13 mouse cellular contexts compared by ENCODE assay signal in genomic region chr17:33563527-33564076, GRCm38 (mm10). TPM values are rescaled to one million over a fixed set of nuclear protein-coding genes. Genes with fewer than 3 reads are reported as not detected.
DNase-seq lines count a peak whose midpoint lies in the region; ATAC-seq lines count a peak whose summit lies in the region.
"Had no signal": no experiment of that assay in that cellular context is flagged by ENCODE, and none has a peak within 500 bp of the region (broad histone marks: within the 10 kb centered on the region; RNA-seq: fewer than 3 reads in every experiment).

No protein-coding gene starts in this region.

- DNase-seq in layer of hippocampus, adult 11-12 months (ENCODE audit: low spot score) = peak; percentile 30
- no peak for DNase-seq in layer of hippocampus, adult 18-20 months (ENCODE audit: low spot score in 2 of 2)
- peak; percentile 78 for DNase-seq in CD4-positive helper T cell, adult 2 months (ENCODE audit: low read depth, low spot score)
- peak; percentile 61 to 65 for DNase-seq in monocyte, adult 2 months (ENCODE audit: low read depth in 1 of 2, low spot score in 2 of 2)
- no peak for DNase-seq in urinary bladder, postnatal 14 days (ENCODE audit: low spot score)
- DNase-seq in right cerebral cortex, adult 2 months (ENCODE audit: low spot score in 2 of 2) = no peak
- no peak for DNase-seq in ovary, postnatal 14 days (ENCODE audit: low spot score)
- DNase-seq: cerebellum, adult 2 months; gastrocnemius, postnatal 36 days; kidney, adult 8-10 months had no signal

- ATAC-seq in granulocyte monocyte progenitor cell, adult 5-6 weeks (replicated peaks; ENCODE audit: poor library complexity, severe bottlenecking) = peak; percentile 90
- ATAC-seq: forebrain, embryonic 16.5 days; midbrain, embryonic 13.5 days had no signal

RNA-seq across cellular contexts. Expression of gene Myo1f, which starts 8.1 kb away (rescaled TPM):
- 1 to 10 TPM; 1.3 to 2.8 TPM for total RNA-seq in layer of hippocampus, adult 18-20 months (2021)
- 93.6 and 116 TPM in 2 replicates for total RNA-seq in granulocyte monocyte progenitor cell, adult 5-6 weeks (2014; fragmentation: Nextera tagmentation)
- 108 and 121 TPM in 2 replicates for total RNA-seq in granulocyte monocyte progenitor cell, adult 5-6 weeks (2017)

RNA-seq across cellular contexts. Expression of gene Adamts10, which starts 39.6 kb away (rescaled TPM):
- 10 to 100 TPM; 18.7 to 20.3 TPM for total RNA-seq in layer of hippocampus, adult 18-20 months (2021)
- total RNA-seq in granulocyte monocyte progenitor cell, adult 5-6 weeks (2014; fragmentation: Nextera tagmentation) = 36.8 and 48.4 TPM in 2 replicates
- total RNA-seq in granulocyte monocyte progenitor cell, adult 5-6 weeks (2017) = 18.3 and 19.7 TPM in 2 replicates

Comparison
In these comparisons a context has a peak if more than half of its experiments do, and no peak if none do; other contexts are left out.
1. DNase-seq: peak in layer of hippocampus, adult 11-12 months (single experiment), CD4-positive helper T cell, adult 2 months (single experiment) and monocyte, adult 2 months (2 of 2); none in layer of hippocampus, adult 18-20 months (0 of 2), urinary bladder, postnatal 14 days (single experiment), right cerebral cortex, adult 2 months (0 of 2) and ovary, postnatal 14 days (single experiment).
2. RNA of gene Myo1f, which starts 8.1 kb away (total RNA-seq): 93.6 to 121 TPM in granulocyte monocyte progenitor cell, adult 5-6 weeks; 1.3 to 2.8 TPM in layer of hippocampus, adult 18-20 months; every median in the first group is over 10 times any median in the second.